Mouse (Mus musculus): ENCODE data around the gene Abi3. TPM values are rescaled to one million over a fixed set of nuclear protein-coding genes. Genes with fewer than 3 reads are reported as not detected.

Abi3 gene
- total and polyA plus RNA-seq, 3 experiments, result 12.7 to 56.9 (median 22.7) TPM

DNA sequence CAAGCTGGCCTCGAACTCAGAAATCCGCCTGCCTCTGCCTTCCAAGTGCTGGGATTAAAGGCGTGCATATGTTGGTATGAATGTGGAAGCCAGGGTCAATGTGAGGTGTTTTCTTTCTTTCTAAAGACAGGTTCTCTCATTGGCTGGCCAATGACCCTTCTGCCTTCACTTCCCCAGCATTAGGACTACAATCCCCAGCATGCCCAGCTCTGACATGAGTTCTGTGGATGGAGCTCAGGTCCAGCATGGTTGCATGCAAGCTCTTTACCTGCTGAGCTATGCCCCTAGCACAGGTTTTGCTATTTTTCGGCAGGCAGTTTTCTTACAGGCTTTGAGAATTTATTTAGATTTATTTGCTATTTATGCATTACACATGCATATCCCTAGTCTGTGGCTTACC is 15.0 kb upstream of the Abi3 start:
- Histone ChIP-seq H3K27me3 (ENCODE audit: insufficient read depth, low read length) (no peaks in the 10 kb centered on the region), H3K4me3 (ENCODE audit: low read depth, low read length) (no peak overlapping the region), H3K4me1 (ENCODE audit: insufficient read depth, low read depth, low read length) (peaks cover 56% of the 10 kb centered on the region), H3K36me3 (replicated peaks) (peaks cover 26% of the 10 kb centered on the region), H3K9me3 (replicated peaks) (peaks cover 4% of the 10 kb centered on the region)
- ATAC-seq (ENCODE audit: extremely low read depth, insufficient number of reproducible peaks, low FRiP score, poor library complexity, severe bottlenecking), result no peak
- DNase-seq (ENCODE audit: low spot score), result no peak
- TF ChIP-seq TAL1 (conservative IDR thresholded peaks at IDR 0.05; ENCODE audit: low read depth, low read length) (no peak), GATA1 (IDR thresholded peaks at IDR 0.05; ENCODE audit: borderline replicate concordance, low read length) (no peak), CTCF (IDR thresholded peaks at IDR 0.05; ENCODE audit: low read depth, low read length) (no peak), POLR2AphosphoS5 (IDR thresholded peaks at IDR 0.05; ENCODE audit: insufficient replicate concordance, low read depth, low read length) (no peak), GATA2 (IDR thresholded peaks at IDR 0.05; ENCODE audit: borderline replicate concordance, low read depth, low read length) (no peak)

DNA sequence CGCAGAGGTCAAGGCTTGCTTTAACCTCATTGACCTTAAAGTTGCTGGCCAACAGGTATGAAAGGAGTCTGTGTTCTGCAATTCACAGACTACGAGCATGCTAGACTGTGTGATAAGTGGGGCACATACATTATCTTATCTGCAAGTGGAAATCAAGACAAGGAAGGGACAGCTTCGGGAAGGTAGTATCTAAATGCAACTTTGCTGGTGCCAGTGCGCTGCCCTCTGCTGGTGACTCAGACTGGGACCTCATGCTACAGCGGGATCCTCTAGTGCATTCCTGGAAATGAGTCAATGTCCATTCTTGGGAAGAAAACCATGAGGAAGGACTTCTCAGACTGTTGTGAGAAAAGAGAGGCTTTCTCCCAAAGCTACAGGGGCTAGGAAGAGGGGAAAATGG is 11.4 kb upstream of the Abi3 start:
- Histone ChIP-seq H3K9me3 (replicated peaks) (peaks cover 4% of the 10 kb centered on the region), H3K36me3 (replicated peaks) (peaks cover 2% of the 10 kb centered on the region), H3K4me1 (ENCODE audit: insufficient read depth, low read depth, low read length) (peaks cover 37% of the 10 kb centered on the region), H3K27me3 (ENCODE audit: insufficient read depth, low read length) (no peaks in the 10 kb centered on the region), H3K4me3 (ENCODE audit: low read depth, low read length) (no peak overlapping the region)
- ATAC-seq (ENCODE audit: extremely low read depth, insufficient number of reproducible peaks, low FRiP score, poor library complexity, severe bottlenecking), result no peak
- DNase-seq (ENCODE audit: low spot score), result no peak
- TF ChIP-seq TAL1 (conservative IDR thresholded peaks at IDR 0.05; ENCODE audit: low read depth, low read length) (no peak), CTCF (IDR thresholded peaks at IDR 0.05; ENCODE audit: low read depth, low read length) (peak; percentile 81)

DNA sequence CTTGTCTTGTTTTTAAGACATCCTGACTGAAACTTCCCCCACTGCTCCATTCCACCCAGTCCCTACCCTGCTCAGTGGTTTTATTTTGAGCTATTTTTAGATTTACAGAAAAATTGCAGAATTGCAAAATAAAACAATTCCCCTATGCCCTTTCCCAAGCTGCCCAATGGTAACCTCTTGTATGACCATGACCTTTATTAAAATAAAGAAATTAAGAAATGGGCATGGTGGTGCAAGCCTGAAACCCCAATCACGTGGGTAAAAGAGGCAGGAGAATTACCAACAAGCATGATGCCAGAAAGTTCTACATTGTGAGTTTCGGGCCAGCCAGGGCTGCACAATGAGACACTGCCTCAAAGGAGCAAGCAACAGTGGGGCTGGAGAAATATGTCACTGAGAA is 8.6 kb upstream of the Abi3 start:
- Histone ChIP-seq H3K4me1 (ENCODE audit: insufficient read depth, low read depth, low read length) (peaks cover 23% of the 10 kb centered on the region), H3K9me3 (replicated peaks) (peaks cover 4% of the 10 kb centered on the region), H3K36me3 (replicated peaks) (peaks cover under 1% of the 10 kb centered on the region), H3K27me3 (ENCODE audit: insufficient read depth, low read length) (no peaks in the 10 kb centered on the region), H3K4me3 (ENCODE audit: low read depth, low read length) (no peak overlapping the region)
- ATAC-seq (ENCODE audit: extremely low read depth, insufficient number of reproducible peaks, low FRiP score, poor library complexity, severe bottlenecking) (no peak), DNase-seq (ENCODE audit: low spot score) (no peak)
- TF ChIP-seq CTCF (IDR thresholded peaks at IDR 0.05; ENCODE audit: low read depth, low read length) (no peak), GATA1 (IDR thresholded peaks at IDR 0.05; ENCODE audit: borderline replicate concordance, low read length) (no peak), GATA2 (IDR thresholded peaks at IDR 0.05; ENCODE audit: borderline replicate concordance, low read depth, low read length) (no peak), POLR2AphosphoS5 (IDR thresholded peaks at IDR 0.05; ENCODE audit: insufficient replicate concordance, low read depth, low read length) (no peak), TAL1 (conservative IDR thresholded peaks at IDR 0.05; ENCODE audit: low read depth, low read length) (no peak)

DNA sequence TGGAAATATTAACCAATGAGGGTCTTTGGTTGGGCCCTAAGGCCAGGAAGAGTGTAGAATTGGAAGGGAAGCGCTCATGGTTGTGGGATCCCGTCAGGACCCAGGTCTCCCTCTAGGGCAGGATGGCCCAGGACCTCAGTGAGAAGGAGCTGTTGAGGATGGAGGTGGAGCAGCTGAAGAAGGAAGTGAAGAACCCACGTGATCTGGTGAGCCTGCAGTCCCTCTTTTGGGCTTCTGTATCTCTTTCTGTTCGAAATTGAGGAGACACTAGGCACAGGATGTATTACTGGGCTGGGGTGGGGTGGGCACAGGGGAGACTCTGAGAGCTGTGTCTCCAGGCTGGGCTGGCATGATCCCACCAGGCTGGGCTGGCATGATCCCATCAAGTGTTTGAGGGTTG is 2.7 kb upstream of the Abi3 start:
- Histone ChIP-seq H3K4me3 (ENCODE audit: low read depth, low read length) (no peak overlapping the region), H3K4me1 (ENCODE audit: insufficient read depth, low read depth, low read length) (peaks cover 62% of the 10 kb centered on the region)

DNA sequence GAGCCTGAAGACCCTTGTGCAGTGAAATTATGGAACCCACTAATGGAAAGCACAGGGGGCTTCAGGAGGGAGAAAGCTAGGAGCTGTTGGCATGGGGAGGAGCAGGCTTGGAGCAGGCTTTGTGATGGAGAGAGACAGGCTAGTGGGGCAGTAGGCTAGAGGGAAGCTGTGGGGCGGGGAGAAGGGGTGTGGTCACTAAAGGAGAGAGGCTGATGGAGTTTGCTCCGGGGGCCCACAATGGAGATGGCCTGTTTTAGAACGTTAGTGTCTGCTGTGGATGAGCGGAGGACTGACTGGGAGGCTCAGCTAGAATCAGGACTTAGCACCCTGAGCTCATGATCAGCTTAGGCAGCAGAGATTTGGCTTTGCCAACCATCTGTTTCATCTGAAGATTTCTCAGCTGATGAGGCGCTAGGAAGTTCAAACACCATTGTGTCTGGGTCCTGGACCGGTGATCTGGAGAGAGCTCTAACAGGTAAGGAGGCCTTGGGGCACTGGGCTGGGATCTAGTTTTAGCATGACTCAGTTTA is 1.2 kb upstream of the Abi3 start:
- peaks cover 73% of the 10 kb centered on the region for H3K4me1 ChIP-seq (ENCODE audit: insufficient read depth, low read depth, low read length)
- TF ChIP-seq TAL1 (conservative IDR thresholded peaks at IDR 0.05; ENCODE audit: low read depth, low read length), result no peak
- TF ChIP-seq GATA1 (IDR thresholded peaks at IDR 0.05; ENCODE audit: borderline replicate concordance, low read length), result no peak
- TF ChIP-seq CTCF (IDR thresholded peaks at IDR 0.05; ENCODE audit: low read depth, low read length), result no peak
- TF ChIP-seq GATA2 (IDR thresholded peaks at IDR 0.05; ENCODE audit: borderline replicate concordance, low read depth, low read length), result no peak
- TF ChIP-seq POLR2AphosphoS5 (IDR thresholded peaks at IDR 0.05; ENCODE audit: insufficient replicate concordance, low read depth, low read length), result no peak
- DNase-seq (ENCODE audit: low spot score) (no peak), ATAC-seq (ENCODE audit: extremely low read depth, insufficient number of reproducible peaks, low FRiP score, poor library complexity, severe bottlenecking) (no peak)
- H3K9me3 ChIP-seq (replicated peaks), result no peaks in the 10 kb centered on the region
- no peaks in the 10 kb centered on the region for H3K27me3 ChIP-seq (ENCODE audit: insufficient read depth, low read length)
- H3K4me3 ChIP-seq (ENCODE audit: low read depth, low read length), result peak overlapping the region; percentile 70; the same call in 1 of the 2 replicates
- peaks cover 11% of the 10 kb centered on the region for H3K36me3 ChIP-seq (replicated peaks)

More for the DNA sequence above, 2.7 kb upstream of the Abi3 start:
- Histone ChIP-seq H3K27me3 (ENCODE audit: insufficient read depth, low read length) (no peaks in the 10 kb centered on the region), H3K36me3 (replicated peaks) (peaks cover 6% of the 10 kb centered on the region), H3K9me3 (replicated peaks) (no peaks in the 10 kb centered on the region)
- TF ChIP-seq POLR2AphosphoS5 (IDR thresholded peaks at IDR 0.05; ENCODE audit: insufficient replicate concordance, low read depth, low read length) (no peak), CTCF (IDR thresholded peaks at IDR 0.05; ENCODE audit: low read depth, low read length) (no peak), TAL1 (conservative IDR thresholded peaks at IDR 0.05; ENCODE audit: low read depth, low read length) (no peak), GATA1 (IDR thresholded peaks at IDR 0.05; ENCODE audit: borderline replicate concordance, low read length) (no peak), GATA2 (IDR thresholded peaks at IDR 0.05; ENCODE audit: borderline replicate concordance, low read depth, low read length) (no peak)
- DNase-seq (ENCODE audit: low spot score) (no peak), ATAC-seq (ENCODE audit: extremely low read depth, insufficient number of reproducible peaks, low FRiP score, poor library complexity, severe bottlenecking) (no peak)

DNA sequence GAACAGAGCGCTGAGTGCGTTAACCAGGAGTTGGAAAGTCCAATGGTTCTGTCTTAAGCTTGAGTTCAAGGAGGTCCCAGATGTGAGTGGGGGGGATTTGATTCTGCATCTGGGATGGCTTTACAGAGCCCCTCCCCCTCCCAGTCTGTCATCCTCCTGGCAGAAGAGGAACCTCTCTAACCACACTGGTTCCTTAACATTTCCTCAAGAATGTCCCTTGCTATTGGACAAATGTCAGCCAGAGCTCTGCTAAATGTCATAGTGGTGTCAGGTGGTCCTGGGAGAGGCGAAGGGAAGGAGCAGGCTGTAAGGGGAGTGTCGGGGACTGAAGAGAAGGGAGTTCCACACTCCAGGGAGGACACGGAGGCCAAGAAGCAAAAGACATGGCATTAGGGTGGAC is 677 bp upstream of the Abi3 start:
- Histone ChIP-seq H3K4me1 (ENCODE audit: insufficient read depth, low read depth, low read length) (peaks cover 78% of the 10 kb centered on the region), H3K9me3 (replicated peaks) (no peaks in the 10 kb centered on the region), H3K27me3 (ENCODE audit: insufficient read depth, low read length) (no peaks in the 10 kb centered on the region), H3K36me3 (replicated peaks) (peaks cover 16% of the 10 kb centered on the region), H3K4me3 (ENCODE audit: low read depth, low read length) (peak overlapping the region; percentile 70; the same call in 1 of the 2 replicates)
- DNase-seq (ENCODE audit: low spot score), result peak; percentile 39
- ATAC-seq (ENCODE audit: extremely low read depth, insufficient number of reproducible peaks, low FRiP score, poor library complexity, severe bottlenecking), result no peak
- TF ChIP-seq GATA1 (IDR thresholded peaks at IDR 0.05; ENCODE audit: borderline replicate concordance, low read length), result no peak
- no peak for TF ChIP-seq TAL1 (conservative IDR thresholded peaks at IDR 0.05; ENCODE audit: low read depth, low read length)
- TF ChIP-seq CTCF (IDR thresholded peaks at IDR 0.05; ENCODE audit: low read depth, low read length), result no peak
- TF ChIP-seq POLR2AphosphoS5 (IDR thresholded peaks at IDR 0.05; ENCODE audit: insufficient replicate concordance, low read depth, low read length), result no peak

Data from G1E (cell line).